Mouse (Mus musculus) regulatory T cell (primary cell): ENCODE data around the gene Thoc3.

Experiments used
- in situ Hi-C: fragments of 300-600 bp; cut with MboI, MseI; formaldehyde crosslinking; loops from one replicate; pipeline ENCODE4 v1.15.1; 2025; ENCODE audit warnings: high pct_unique_total_duplicates

The Thoc3 gene

DNA sequence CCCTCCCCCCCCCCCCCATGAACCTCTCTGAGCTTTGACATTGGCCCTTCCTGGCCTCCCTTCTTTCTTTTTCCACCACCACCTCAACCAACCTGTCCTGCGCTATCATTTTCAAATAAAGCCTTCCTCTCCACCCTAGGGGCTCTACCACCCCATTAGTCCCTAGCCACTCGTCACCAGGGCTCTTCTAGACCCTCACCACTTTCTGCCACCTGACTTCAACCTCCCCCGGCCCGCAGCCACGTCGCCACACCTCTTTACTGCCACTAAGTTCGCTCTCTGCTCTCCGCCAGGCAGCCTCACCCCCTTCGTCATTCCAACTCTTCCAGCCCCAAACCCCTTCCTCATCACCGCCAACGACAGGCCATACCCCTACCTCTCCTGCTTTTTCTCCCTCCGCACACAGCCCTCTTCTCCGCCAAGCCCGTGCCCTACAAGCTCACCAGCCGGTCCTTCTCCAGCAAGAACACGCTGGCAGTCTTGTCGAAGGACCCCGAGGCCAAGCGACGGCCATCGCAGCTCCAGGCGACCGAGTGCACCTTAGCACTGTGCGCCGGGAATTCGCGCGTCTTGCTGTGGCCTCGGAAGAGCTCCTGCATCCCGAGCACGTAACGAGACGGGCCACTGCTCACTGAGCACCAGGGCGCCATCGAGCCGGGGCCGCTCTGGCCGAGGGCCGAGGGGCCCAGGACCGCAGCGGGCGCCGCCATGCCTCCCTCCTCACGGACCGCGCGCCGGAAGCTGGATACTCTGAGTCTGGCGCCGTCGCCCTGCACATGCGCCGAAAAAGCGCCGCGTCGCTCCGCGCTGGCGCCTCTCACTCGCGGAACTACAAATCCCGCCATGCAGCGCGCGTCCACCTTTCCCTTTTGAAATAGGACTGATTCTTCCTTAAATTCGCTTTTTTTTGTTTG lies at the start of gene Thoc3:
Gene Thoc3, minus strand, starts transcription at position 752 of the 914 bp plus-strand sequence.
- in situ Hi-C loops, result no loop called here

DNA sequence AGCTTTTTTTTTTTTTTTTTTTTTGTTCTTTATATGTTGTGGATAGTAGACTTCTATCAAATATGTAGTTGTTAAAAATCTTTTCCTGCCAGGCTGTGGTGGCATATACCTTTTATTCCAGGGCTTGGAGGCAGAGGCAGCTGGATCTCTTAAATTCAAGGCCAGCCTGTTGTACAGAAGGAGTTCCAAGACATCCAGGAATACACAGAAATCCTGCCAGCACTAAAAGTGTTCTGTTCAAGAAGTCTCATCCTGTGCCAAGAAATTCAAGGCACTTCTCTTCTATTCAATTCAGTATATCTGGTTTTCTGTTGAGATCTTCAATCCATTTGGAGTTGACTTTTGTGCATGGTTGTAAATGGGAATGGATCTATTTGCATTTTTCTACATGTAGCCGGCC lies 37.3 kb upstream of the Thoc3 start:
- in situ Hi-C loops, result no loop called here

DNA sequence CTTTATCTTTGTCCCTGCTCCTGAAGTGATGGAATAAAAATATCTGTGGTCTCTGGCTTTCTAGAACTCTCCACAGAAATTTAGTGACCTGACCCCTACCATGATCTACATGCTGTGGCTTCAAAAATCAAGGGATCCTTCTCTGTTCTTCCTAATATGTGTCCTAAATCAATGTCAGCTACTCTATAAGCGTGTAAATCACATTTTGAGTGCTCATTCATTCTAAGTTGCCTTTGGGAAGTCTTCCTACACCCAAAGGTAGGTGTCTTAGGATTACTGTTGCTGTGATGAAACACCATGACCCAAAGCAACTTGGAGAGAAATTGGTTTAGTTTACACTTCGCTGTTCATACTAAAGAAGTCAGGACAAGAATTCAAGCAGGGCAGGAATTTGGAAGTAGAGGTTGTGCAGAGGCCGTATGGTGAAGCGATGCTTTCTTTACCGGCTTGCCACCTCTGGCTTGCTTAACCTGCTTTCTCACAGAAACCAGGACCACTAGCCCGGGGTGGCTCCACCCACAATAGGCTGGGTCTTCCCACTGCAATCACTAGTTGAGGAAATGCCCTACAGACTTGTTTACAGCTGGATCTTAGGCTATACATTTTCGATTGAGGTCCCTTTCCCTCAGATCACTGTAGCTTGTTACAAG lies 36.1 kb upstream of the Thoc3 start:
- in situ Hi-C loops, result no loop called here

DNA sequence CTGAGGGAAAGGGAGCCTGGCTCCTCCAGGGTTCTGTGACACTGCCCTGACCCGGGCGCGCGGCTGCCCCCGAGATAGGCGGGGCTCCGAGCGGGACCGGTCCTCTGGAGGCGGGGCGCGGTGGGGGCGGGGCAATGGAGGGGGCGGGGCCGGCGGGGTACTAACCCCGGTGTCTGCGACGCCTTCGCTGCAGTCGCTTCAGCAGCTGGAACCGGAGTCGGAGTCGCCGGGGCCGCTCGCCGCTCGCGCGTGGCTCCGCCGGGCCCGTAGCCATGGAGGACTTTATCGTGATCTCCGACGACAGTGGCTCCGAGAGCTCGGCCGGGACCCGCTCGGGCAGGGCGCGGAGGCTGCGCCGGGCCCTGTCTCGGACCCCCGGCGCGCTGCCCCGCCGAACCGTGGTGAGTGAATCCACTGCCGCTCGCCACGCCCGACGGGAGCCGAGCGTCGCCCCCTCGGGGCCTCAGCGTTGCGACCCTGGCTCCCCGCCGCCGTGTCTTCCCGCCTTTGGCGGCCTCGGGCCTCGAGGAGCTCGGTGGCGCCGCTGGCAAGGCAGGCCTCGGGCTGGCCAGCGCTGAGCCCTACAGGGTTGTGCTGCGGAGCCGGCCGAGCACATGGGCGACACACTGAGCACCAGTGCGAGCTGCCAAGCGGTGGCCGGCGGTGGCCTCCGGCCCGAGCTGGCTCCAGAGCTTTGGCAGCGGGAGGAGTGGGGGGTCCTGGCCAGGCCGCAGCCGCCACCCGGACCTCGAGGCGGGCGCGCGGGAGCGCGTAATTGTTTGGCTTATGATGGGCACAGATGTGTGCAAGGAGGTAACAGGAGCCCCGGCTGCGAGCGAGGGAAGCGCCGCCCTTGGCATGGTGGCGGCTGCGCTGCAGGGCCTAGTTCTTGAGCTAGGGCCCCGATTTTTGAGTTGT lies 35.2 kb upstream of the Thoc3 start, which contains the start of gene Simc1:
Gene Simc1, plus strand, starts transcription at position 176 of the 918 bp plus-strand sequence.
- in situ Hi-C loops, result no loop called here

DNA sequence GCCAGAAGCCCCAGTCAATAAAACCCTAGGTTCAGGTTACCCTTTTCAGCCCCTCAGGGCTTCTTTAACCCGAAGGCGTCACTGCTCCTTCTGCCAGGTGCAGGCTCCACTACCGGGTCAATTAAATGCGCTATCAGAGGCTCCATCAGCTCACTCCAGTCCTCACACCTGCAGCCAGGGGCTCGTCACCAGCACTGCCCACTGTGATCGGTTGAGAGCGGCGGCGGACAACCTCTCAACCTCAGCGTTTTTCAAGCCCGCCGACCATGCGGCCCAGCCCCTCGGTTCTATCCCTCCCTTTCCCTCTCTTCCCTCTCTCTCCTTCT lies 34.6 kb upstream of the Thoc3 start:
- in situ Hi-C loops, result no loop called here

DNA sequence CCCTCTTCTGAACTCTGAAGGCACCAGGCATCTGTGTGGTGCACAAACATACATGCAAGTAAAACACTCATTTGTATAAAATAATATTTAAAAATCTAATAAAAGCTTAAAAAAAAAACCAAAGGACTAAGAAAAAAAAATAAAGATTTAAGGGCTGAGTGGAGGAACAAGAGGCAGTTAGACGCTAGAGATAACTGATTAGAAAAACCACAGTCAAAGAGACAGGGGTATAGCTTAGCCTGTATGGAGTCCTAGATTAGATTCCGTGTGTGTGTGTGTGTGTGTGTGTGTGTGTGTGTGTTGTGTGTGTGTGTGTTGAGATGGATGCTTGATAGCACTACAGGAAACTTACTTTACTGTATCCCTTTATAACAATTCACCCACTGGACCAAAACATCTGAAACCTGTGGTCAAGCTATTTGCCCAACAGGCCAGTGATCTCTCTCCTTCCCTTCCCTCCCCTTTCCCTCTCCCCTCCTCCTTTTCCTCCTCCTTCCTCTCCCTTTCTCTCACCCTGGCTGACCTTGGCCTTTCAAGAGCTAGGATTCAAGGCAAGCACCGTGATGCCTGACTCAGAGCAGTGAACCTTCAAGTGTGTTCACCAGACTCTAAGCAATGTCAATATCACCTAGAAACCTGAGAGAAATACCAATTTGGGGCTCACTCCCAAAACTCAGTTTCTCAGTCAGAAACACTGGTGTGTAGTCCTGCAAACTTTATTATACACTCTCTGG lies 33.5 kb upstream of the Thoc3 start:
- in situ Hi-C loops, result no loop called here

DNA sequence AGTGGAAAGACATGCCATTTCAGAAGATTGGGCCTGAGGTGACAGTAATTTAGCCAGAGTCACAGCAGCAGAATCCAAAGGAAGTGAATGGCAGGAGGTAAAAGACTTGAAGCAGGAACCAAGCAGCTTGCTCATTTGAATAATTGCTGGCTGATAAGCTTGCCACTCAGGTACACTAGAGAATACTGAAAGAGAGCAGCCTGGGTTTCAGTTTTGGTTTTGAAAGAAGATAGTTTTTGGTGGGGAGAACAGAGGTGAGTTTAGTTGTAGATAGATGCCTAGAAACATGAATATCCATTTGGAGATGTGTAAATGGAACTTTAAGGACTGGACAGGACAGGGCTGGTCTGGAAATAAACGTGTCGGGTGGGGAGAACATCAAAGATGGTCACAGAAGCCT lies 32.7 kb upstream of the Thoc3 start:
- in situ Hi-C loops, result no loop called here

DNA sequence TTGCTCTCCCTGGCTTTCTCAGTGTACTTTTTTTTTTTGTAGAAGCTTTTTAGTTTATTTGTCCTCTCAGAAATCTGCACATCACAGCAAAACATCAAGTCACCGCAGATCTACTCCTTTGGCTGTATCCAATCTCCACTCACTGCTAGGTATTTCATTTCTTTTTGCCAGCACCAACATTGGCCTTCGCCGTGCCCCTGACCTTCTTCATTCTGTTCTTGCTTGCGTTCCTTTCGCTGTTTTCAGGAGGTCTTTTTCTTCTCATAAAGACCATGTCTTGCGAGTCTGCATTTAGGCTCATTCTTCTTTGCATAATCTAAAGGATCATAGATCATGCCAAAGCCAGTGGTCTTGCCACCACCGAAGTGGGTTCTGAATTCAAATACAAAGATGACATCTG lies 30.9 kb upstream of the Thoc3 start:
- in situ Hi-C loops, result loop anchor here (10.0 kb wide), 1 partner anchor 1205 kb away; no protein-coding TSS in a partner anchor

DNA sequence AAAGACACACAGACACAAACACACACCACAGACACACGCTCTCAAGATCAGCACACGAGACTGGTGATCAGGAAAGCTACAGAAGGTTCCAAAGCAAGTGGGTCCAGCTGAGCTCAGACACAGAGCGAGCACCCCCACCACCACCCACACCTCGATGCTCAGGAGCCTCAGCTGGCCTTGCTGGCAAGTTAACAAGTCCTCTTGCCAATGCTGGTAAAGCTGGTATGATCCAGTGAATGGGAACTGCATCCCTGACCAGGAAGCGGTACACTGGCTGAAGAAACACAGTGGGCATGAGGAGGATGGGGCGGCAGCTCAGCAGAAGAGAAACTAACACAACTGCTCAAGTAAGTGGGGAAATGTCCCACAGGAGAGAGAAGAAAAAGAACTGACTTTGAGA lies 22.7 kb upstream of the Thoc3 start:
- in situ Hi-C loops, result loop anchor here (10.0 kb wide), 1 partner anchor 1213 kb away; no protein-coding TSS in a partner anchor

DNA sequence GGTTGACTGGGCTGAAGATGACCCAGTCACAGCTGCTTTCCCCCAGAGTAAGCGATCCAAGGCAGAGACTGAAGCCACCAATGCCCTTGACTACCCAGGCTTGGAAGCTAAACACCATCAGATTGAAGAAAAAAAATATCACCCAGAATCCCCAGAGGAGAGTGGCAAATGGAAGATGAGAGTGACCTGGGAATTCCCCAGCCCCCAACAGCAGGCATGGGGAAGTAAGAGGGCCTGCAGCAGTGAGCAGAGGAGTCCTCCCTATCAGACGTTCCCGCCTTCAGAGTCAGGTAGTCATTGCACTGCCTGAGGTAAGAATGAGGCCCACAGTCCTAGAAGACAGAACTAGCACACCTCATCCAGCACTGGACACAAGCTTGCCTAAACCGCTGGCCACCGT lies 21.8 kb upstream of the Thoc3 start:
- in situ Hi-C loops, result loop anchor here (10.0 kb wide), 1 partner anchor 1214 kb away; no protein-coding TSS in a partner anchor

DNA sequence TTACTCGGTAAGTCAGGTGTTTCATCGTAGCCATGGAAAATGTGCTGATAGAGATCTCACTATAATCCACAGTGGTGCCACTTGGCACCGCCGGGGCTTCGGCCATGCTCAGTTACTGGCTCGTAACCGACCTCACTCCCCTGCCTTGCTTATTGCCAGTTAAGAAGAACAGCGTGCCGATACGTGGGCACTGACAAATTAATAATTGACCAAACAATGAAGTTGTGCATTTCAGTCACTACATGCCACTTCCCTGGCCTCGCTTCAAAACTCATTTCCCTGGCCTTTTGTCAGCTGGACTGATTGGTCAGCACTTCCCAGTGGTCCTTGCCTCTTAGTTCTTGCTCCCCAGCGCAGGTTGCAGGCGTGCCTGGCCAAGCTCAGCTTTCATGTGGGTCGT lies 12.8 kb upstream of the Thoc3 start:
- in situ Hi-C loops, result no loop called here

DNA sequence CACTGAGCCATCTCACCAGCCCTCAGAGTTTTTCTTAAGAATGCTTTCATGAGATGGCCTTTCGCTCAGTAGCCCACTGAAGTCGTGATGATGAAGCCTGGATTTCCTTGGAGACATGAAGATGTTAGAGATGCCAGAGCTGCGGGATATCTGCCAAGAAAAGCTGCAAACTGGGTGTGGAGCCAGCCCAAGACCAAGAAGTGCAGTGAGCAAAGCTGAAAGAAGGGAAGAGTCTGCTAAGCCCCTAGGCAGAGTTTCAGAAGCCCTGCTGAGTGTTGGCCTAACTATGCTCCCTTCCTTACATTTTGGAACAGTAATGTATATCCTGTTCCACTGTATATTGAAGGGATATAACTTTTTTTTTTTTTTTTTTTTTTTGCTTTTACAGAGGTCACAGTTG lies 10.6 kb upstream of the Thoc3 start:
- in situ Hi-C loops, result no loop called here

DNA sequence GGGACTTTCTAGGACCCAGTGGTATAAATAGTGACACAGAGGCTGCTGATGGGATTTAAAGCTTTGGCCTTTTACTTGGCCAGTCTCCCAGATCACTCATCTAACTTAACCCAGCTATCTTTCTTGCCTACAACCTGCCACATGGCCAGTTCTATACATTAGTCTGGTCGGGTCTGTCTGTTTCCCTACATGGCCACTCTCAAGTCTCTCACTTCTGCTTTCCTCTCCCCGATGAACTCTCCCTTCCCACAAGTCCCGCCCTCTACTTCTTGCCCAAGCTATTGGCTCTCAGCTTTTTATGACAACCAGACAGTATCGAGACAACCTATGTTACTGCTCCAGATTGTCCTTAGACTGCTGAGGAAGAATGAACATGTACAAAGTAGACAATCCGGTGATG lies 7.1 kb upstream of the Thoc3 start:
- in situ Hi-C loops, result no loop called here

DNA sequence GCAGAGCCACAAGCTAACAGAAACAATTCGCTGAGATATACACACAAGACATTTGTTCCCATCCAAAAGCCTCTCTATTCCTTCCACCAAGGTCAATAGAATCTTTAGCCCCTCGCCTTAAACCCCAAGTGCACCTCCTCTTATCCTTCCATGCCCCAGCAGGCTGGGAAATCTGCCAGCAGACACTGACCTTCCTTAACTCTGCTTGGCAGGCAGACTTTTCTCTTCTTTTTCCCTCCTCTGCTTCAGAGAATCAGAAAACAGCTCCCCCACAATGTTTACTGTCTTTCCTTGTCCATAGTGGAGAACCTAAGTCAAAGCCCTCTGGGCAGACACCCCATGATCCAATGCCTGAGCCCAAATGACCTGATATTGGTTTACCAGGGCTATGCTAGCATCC lies 6.3 kb upstream of the Thoc3 start:
- in situ Hi-C loops, result no loop called here

DNA sequence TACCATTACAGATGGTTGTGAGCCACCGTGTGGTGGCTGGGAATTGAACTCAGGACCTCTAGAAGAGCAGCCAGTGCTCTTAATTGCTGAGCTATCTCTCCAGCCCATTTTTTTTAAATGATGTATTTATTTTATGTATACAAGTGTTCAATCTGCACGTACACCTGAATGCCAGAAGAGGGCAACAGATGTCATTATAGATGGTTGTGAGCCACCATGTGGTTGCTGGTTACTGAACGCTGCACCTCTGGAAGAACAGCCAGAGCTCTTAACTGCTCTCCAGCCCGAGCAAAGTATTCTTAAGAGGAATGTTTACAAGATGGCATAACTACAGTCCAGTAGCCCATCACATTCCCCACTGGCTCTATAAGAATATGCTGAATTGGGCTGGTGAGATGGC lies 3.3 kb upstream of the Thoc3 start:
- in situ Hi-C loops, result no loop called here

DNA sequence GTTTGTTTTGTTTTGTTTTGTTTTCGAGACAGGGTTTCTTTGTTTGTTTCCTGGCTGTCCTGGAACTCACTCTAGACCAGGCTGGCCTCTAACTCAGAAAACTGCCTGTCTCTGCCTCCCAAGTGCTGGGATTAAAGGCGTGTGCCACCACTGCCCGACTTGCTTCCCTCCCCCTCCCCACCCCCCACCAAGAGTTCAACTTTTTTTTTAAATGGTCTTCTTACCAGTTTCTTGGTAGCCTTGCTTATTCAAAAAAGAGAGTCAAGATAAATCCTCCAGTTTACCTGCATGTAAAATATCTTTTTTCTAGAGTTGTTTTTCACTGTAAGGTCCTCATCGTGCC lies 334 bp upstream of the Thoc3 start:
- in situ Hi-C loops, result no loop called here

DNA sequence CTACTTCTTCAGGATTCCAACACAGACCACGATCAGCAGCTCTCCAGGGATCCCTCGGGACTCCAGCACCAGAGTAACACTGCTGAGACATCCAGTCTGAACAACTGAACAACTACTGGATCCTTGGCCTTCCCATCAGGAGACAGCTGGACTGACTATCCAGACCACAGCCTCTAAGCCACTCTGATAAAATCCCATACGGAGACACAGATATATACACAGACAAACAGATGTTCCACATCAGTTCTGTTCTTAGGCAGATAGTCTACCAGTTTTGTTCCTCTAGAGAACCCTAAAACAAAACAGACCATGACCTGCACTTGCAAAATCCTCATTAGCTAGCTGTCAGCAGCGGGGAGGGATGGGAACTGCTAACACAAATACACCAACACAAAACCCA lies 9.4 kb downstream of the Thoc3 start:
- in situ Hi-C loops, result loop anchor here (5.0 kb wide), 1 partner anchor 103 kb away; no protein-coding TSS in a partner anchor

DNA sequence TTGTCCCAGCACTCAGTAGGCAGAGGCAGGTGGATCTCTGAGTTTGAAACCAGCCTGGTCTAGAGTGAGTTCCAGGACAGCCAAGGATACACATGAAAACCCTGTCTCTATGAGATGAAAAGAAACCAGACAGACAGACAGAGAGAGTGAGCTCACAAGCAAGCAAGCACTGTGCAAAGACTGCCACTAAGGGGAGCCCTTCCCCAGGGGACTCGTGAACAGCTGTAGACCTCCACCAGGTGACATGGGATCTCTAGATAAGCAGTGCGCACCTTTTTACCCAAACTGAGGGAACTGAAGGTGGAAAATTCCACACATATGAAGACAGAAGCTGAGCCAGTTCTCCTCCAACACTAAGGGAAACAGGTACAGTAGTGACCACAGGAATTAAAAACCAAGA lies 11.6 kb downstream of the Thoc3 start:
- in situ Hi-C loops, result loop anchor here (5.0 kb wide), 1 partner anchor 105 kb away; no protein-coding TSS in a partner anchor

DNA sequence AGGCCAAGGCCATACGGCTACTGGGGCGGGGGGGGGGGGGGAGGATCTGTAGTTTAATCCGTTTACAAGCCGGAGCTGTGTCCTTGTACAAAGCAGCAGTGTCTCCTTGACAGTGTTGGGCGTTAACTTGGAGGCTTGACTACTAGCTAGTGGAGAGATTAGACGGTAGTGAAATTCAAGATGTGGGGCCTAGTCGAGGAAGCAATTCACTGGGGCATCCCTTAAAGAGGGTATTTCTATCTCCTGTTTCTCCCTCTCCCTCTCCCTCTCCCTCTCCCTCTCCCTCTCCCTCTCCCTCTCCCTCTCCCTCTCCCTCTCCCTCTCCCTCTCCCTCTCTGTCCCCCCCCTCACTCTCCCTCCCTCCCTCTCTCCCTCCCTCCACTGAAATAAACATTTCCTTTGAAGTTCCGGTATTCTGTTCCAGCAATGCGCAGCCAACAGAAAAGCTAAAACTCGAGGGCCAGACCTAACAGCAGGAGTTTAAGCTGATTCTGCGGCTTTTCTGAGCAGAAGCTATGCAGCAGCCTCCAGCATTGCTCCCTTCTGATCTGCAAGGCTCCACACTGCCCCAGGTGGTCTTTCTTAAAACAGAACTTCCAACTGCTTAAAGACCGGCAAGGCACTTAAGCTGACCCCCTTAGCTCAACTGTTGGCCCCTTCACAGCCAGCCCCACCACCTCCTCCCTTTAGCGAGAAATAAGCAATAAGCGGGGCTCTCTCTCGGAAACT lies 21.0 kb downstream of the Thoc3 start:
- in situ Hi-C loops, result no loop called here

DNA sequence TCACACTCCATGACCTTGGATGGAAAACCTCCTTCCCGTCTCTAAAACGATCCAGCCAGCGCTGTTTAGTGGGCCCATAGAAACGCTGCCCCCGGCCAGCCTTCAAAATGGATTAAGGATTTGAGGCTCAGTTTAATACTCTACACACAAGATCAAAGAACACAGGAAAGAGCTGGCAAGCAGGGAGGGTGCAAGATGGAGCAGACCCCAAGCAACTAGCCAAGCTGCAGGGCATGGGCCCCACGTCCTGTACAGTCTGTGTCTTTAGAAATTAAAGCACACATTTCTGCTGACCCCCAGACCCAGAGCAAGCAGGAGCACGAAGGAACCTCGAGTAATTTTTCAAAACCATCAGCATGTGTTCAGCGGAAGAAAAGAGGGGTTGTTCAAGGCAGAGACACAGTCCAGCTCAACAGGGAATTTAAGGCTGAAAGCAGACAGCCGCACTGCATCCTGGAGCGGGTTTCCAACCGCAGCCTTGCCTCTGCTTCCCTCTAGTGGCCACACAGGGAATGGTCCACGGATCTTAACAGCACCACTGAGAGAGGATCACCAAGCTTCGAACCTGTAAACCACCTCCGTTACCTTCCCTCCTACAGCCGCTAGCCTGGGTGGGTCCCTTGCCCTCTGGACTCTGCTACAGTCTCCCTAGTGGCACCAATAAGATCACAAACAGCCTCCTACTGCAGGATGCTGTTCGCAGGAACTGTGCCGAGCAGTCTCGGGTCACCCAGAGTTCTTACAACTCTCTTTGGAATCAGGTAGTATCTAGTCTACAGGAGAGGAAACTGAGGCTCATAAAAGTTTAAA lies 21.8 kb downstream of the Thoc3 start:
- in situ Hi-C loops, result no loop called here
